Mouse (Mus musculus): Measurements from ENCODE around the gene Calcoco2.

- TF ChIP-seq EP300 (optimal IDR thresholded peaks at IDR 0.05) (no peak), CTCF (IDR thresholded peaks at IDR 0.05; ENCODE audit: low read depth) (no peak)
Measured at GRCm38 (mm10) chr11:96124052-96124914, 12.5 kb upstream of the Calcoco2 start.
